Mouse (Mus musculus) cortical plate, adult 2 months (tissue): Measurements from ENCODE around the gene Sars2.
A peak's percentile ranks its signal among the peaks of the same experiment; 100 is the strongest.

Experiments
- CTCF ChIP-seq: fragments of 200-500 bp; IDR thresholded peaks from 2 replicates; pipeline ENCODE4 v1.5.1; 2011; ENCODE audit warnings: mild to moderate bottlenecking, control low read depth, low read length; ENCODE audit not compliant: insufficient read depth; ENCODE audit errors: extremely low read depth
- POLR2A ChIP-seq: fragments of 200-500 bp; IDR thresholded peaks from 2 replicates; pipeline ENCODE4 v1.6.1; 2011; ENCODE audit warnings: mild to moderate bottlenecking, low read length, control low read depth; ENCODE audit not compliant: insufficient read depth; ENCODE audit errors: extremely low read depth

DNA sequence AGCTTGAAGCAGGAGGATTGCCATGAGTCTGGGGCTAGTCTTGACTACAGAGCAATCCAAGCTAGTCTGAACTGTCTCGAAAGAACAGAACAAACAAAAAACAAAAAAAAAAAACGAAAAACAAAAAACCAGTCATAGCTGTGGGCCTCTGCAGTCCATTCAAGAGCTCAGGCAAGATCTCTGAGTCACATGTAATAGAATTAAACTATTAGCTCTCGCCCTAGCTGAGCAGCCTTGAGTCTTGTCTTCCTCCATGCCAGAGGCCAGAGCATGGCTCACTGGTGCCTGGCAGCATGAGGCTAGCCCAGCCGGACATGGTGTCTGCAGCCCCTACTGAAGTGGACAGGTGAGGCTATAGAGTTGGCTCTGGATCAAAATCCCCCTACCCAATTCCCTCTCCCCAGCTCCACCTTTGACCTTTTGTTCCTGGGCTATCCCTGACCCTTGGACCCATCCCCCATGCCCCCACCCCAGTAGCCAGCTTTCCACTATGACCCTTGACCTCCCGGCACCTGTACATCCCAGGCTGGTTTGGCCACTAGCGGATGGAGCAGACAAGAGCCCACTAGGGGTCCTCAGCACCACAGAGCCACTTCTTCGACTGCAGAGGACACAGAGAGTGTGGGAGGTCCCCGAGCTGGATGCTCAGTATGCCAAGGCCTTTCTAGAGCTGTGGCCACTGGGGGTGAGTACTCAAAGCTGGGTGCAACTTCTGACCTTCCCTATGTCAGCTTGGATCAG is 48.4 kb downstream of the Sars2 start:
- TF ChIP-seq CTCF (no peak), POLR2A (0 out of 2 replicates have a peak, but pooled peaks have one; percentile 14)
